In the genomic region with DNA sequence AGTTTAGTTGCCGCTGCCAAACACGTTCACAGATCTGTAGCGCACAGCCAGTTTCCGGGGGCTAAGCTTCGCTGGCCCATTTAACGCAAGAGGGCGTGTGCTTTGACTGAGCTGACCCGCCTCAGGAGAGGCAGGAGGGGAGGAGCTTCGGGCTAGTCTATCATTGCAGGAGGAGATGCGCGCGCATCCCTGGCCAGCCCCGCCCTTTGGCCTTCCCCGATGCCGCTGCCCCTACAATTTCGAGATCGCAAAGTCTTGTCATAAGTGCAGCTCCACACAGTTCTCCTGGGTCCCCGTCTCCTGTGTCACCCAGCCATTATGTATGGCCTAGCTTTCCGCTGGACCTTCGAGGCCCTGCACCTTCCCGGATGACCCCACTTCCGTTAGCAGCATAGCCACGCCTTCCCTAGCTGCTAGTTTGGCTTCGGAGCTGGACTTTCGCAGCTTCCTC, we compare ENCODE assay signal across 8 mouse cellular contexts. TPM values are rescaled to one million over a fixed set of nuclear protein-coding genes. Genes with fewer than 3 reads are reported as not detected.
DNase-seq lines count a peak whose midpoint lies in the region; ATAC-seq lines count a peak whose summit lies in the region.

Gene G6pdx, minus strand, starts transcription at position 369 of the 451 bp plus-strand sequence.

- peak within 1 kb of the TSS; percentile 98 for H3K27ac ChIP-seq in brown adipose tissue, adult 24 weeks (replicated peaks; ENCODE audit: low read depth, low read length)
- peak within 1 kb of the TSS; percentile 91 to 92 for H3K27ac ChIP-seq in heart, embryonic 14.5 days (replicated peaks in 1 of 2; ENCODE audit: control insufficient read depth in 1 of 2, insufficient read depth in 1 of 2, low read depth in 2 of 2, low read length in 2 of 2)
- H3K27ac ChIP-seq in liver, embryonic 13.5 days: peak within 1 kb of the TSS; percentile 93
- H3K27ac ChIP-seq in stomach, embryonic 16.5 days (ENCODE audit: low read length): peak within 1 kb of the TSS; percentile 91

- peaks cover 13% of the 10 kb centered on the region for H3K36me3 ChIP-seq in heart, embryonic 14.5 days (ENCODE audit: control insufficient read depth, insufficient read depth, low read length)
- H3K36me3 ChIP-seq in liver, embryonic 13.5 days: peaks cover 22% of the 10 kb centered on the region
- no peaks in the 10 kb centered on the region for H3K36me3 ChIP-seq in stomach, embryonic 16.5 days (ENCODE audit: control insufficient read depth, insufficient read depth, low read length)

- peak within 1 kb of the TSS; percentile 75 for H3K9ac ChIP-seq in heart, embryonic 14.5 days (ENCODE audit: low read length)
- peak within 1 kb of the TSS; percentile 78 for H3K9ac ChIP-seq in liver, embryonic 13.5 days
- H3K9ac ChIP-seq in stomach, embryonic 16.5 days (ENCODE audit: low read length): peak within 1 kb of the TSS; percentile 73

- DNase-seq in CD4-positive, CD25-positive, alpha-beta regulatory T cell, adult 2 months (ENCODE audit: low read depth, low spot score): peak; percentile 95
- DNase-seq in fibroblast of lung, adult 2 months (ENCODE audit: low read depth): peak; percentile 65
- DNase-seq in kidney, postnatal 14 days: peak; percentile 92
- DNase-seq in liver, embryonic 13.5 days: peak; percentile 84
- peak; percentile 79 for DNase-seq in neural tube, embryonic 10.5 days (ENCODE audit: extremely low spot score, low spot score)

- ATAC-seq in heart, embryonic 14.5 days (ENCODE audit: insufficient number of reproducible peaks, insufficient read depth, low FRiP score, low read depth): peak; percentile 87
- ATAC-seq in liver, embryonic 13.5 days (ENCODE audit: low read depth): peak; percentile 77
- ATAC-seq in stomach, embryonic 16.5 days (ENCODE audit: insufficient read depth, low FRiP score): peak; percentile 88

- H3K9me3 ChIP-seq in heart, embryonic 14.5 days (ENCODE audit: control insufficient read depth, low read length): no peaks in the 10 kb centered on the region
- no peaks in the 10 kb centered on the region for H3K9me3 ChIP-seq in liver, embryonic 13.5 days (replicated peaks)
- H3K9me3 ChIP-seq in stomach, embryonic 16.5 days (replicated peaks; ENCODE audit: control insufficient read depth, low read length): no peaks in the 10 kb centered on the region

- peak within 1 kb of the TSS; percentile 71 for H3K4me2 ChIP-seq in heart, embryonic 14.5 days (ENCODE audit: low read length)
- H3K4me2 ChIP-seq in liver, embryonic 13.5 days: peak within 1 kb of the TSS; percentile 79
- H3K4me2 ChIP-seq in stomach, embryonic 16.5 days (ENCODE audit: low read depth, low read length): peak within 1 kb of the TSS; percentile 61

- whole genome bisulfite sequencing in heart, embryonic 14.5 days: 18% methylated on average over 24 of the region's 25 CpGs
- WGBS in liver, embryonic 13.5 days (ENCODE audit: insufficient replicate concordance): 23% methylated on average over 24 of the region's 25 CpGs
- WGBS in stomach, embryonic 16.5 days: 19% methylated on average over 25 of the region's 25 CpGs

- H3K4me3 ChIP-seq in brown adipose tissue, adult 24 weeks (ENCODE audit: insufficient read depth, low read depth, low read length): peak within 1 kb of the TSS; percentile 84
- H3K4me3 ChIP-seq in heart, embryonic 14.5 days (ENCODE audit: control insufficient read depth in 1 of 2, insufficient read depth in 1 of 2, low read depth in 1 of 2, low read length in 2 of 2): peak within 1 kb of the TSS; percentile 57 to 72
- H3K4me3 ChIP-seq in liver, embryonic 13.5 days (replicated peaks): peak within 1 kb of the TSS; percentile 70
- H3K4me3 ChIP-seq in stomach, embryonic 16.5 days (replicated peaks; ENCODE audit: low read length): peak within 1 kb of the TSS; percentile 59

- no peaks in the 10 kb centered on the region for H3K27me3 ChIP-seq in heart, embryonic 14.5 days (ENCODE audit: control insufficient read depth, insufficient read depth, low read length)
- H3K27me3 ChIP-seq in liver, embryonic 13.5 days: no peaks in the 10 kb centered on the region
- no peaks in the 10 kb centered on the region for H3K27me3 ChIP-seq in stomach, embryonic 16.5 days (ENCODE audit: control insufficient read depth, insufficient read depth, low read length)

- H3K4me1 ChIP-seq in brown adipose tissue, adult 24 weeks (ENCODE audit: control insufficient read depth, insufficient read depth, insufficient read length, low read length): no peaks in the 10 kb centered on the region
- 0 out of 4 replicates have a peak, but pooled peaks cover 0 to 3% of the 10 kb centered on the region in 2 experiments for H3K4me1 ChIP-seq in heart, embryonic 14.5 days (ENCODE audit: control insufficient read depth in 2 of 2, insufficient read depth in 2 of 2, low read length in 2 of 2)
- peaks cover 50% of the 10 kb centered on the region for H3K4me1 ChIP-seq in liver, embryonic 13.5 days (replicated peaks)
- H3K4me1 ChIP-seq in stomach, embryonic 16.5 days (ENCODE audit: control insufficient read depth, insufficient read depth, low read length): 0 out of 2 replicates have a peak, but pooled peaks cover 4% of the 10 kb centered on the region

RNA-seq across cellular contexts. Expression of gene G6pdx, which starts in this region (rescaled TPM):
- polyA plus RNA-seq in brown adipose tissue, adult 24 weeks (2012; ENCODE audit: insufficient read depth, insufficient read length, missing spikeins): 221 and 233 TPM in 2 replicates
- 16.0 and 17.9 TPM in 2 replicates for polyA plus RNA-seq in heart, embryonic 14.5 days (2014; fragmentation: Nextera tagmentation; extraction: Ambion mirVana)
- polyA plus RNA-seq in liver, embryonic 13.5 days (2015; fragmentation: Nextera tagmentation; extraction: Ambion mirVana): 51.6 and 54.5 TPM in 2 replicates
- 84.5 and 109 TPM in 2 replicates for polyA plus RNA-seq in stomach, embryonic 16.5 days (2015; fragmentation: Nextera tagmentation; extraction: Ambion mirVana)

Comparison
In these comparisons a context has a peak if more than half of its experiments do, and no peak if none do; other contexts are left out.
1. Peak in every context shown above with its lines: DNase-seq, ATAC-seq, H3K4me3 ChIP-seq and H3K27ac ChIP-seq.